7 mouse cellular contexts compared by ENCODE assay signal in the genomic region with DNA sequence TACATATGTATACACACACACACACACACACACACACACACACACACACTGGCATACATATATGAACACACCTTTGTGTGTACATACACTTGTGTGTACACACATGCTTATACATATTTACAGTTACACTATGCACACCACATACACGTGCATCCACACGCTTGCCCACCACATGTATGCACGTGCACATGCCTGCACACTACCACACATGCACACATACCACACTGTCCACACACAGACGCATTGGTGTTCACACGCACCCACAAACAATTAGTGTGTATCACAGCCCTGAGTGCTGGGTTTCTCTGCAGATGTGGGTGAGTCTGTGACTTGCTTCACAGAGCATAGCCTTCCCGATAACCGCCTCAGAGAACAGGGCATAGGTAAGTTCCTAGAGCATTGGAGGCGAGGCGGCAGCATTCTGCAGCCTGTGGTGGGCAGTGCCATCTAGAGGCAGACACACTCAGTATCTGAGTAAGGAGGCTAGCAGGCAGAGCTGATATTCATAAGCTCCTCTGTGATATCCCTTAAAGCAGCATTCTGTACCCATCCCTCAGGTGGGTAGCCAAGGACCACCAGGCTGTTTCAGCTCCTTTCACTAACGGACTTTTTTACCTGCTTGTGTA. TPM values are rescaled to one million over a fixed set of nuclear protein-coding genes. Genes with fewer than 3 reads are reported as not detected.
DNase-seq lines count a peak whose midpoint lies in the region; ATAC-seq and TF ChIP-seq lines count a peak whose summit lies in the region.

No protein-coding gene starts in this region.

- TF ChIP-seq EP300 in stomach, postnatal 0 days (optimal IDR thresholded peaks at IDR 0.05) = no peak

- H3K36me3 ChIP-seq in stomach, postnatal 0 days (ENCODE audit: control insufficient read depth, insufficient read depth, low read length) = no peaks in the 10 kb centered on the region

- no peak overlapping the region for H3K9ac ChIP-seq in stomach, postnatal 0 days (ENCODE audit: low read length)

- no peak for TF ChIP-seq POLR2A in lung, adult 2 months (IDR thresholded peaks at IDR 0.05; ENCODE audit: borderline replicate concordance, extremely low read depth, low read depth, low read length)
- TF ChIP-seq POLR2A in brain, embryonic 14.5 days (IDR thresholded peaks at IDR 0.05; ENCODE audit: borderline replicate concordance, extremely low read depth, insufficient read depth, insufficient read length, poor library complexity, severe bottlenecking) = no peak

- H3K4me3 ChIP-seq in lung, adult 2 months (replicated peaks; ENCODE audit: extremely low read depth, low read depth, low read length) = no peak overlapping the region
- H3K4me3 ChIP-seq in stomach, postnatal 0 days (ENCODE audit: low read depth, low read length) = no peak overlapping the region

- no peak for ATAC-seq in stomach, postnatal 0 days (ENCODE audit: low FRiP score, low TSS enrichment)

- H3K9me3 ChIP-seq in stomach, postnatal 0 days (ENCODE audit: control insufficient read depth, low read length) = no peaks in the 10 kb centered on the region

- peak; percentile 31; the same call in 1 of the 2 replicates for TF ChIP-seq CTCF in lung, adult 2 months (IDR thresholded peaks at IDR 0.05; ENCODE audit: insufficient read depth, low read length)
- peak; percentile 87 for TF ChIP-seq CTCF in brain, embryonic 14.5 days (IDR thresholded peaks at IDR 0.05; ENCODE audit: borderline replicate concordance, extremely low read depth, insufficient read depth, insufficient read length)
- peak; percentile 79 for TF ChIP-seq CTCF in stomach, postnatal 0 days (IDR thresholded peaks at IDR 0.05; ENCODE audit: low read depth)

- intact Hi-C loops in left cerebral cortex, postnatal 10 days (cut with DNase I) = no loop called here

- no peak for DNase-seq in lung, adult 2 months
- no peak for DNase-seq in lung, postnatal 25 days (ENCODE audit: low spot score)
- peak; percentile 81 for DNase-seq in brain, embryonic 14.5 days (ENCODE audit: low read depth)
- peak; percentile 45 for DNase-seq in embryo, embryonic 11 days
- DNase-seq in left cerebral cortex, postnatal 10 days (ENCODE audit: extremely low spot score in 1 of 2, low spot score in 2 of 2) = peak; percentile 29 to 56
- DNase-seq in stomach, postnatal 0 days (ENCODE audit: low spot score) = peak; percentile 41
- no peak for DNase-seq in gastrocnemius, adult 8-10 months (ENCODE audit: low spot score in 2 of 2)

- H3K27me3 ChIP-seq in stomach, postnatal 0 days (ENCODE audit: control insufficient read depth, insufficient read depth, low read length) = no peaks in the 10 kb centered on the region

- no peak overlapping the region for H3K4me2 ChIP-seq in stomach, postnatal 0 days (replicated peaks; ENCODE audit: low read depth)

- H3K27ac ChIP-seq in stomach, postnatal 0 days (replicated peaks) = no peak overlapping the region

- 65% methylated on average over 10 of the region's 10 CpGs for WGBS in lung, adult 2 months
- WGBS in stomach, postnatal 0 days = 66% methylated on average over 10 of the region's 10 CpGs

- no peaks in the 10 kb centered on the region for H3K4me1 ChIP-seq in lung, adult 2 months (ENCODE audit: control insufficient read depth, insufficient read depth, low read length)
- no peaks in the 10 kb centered on the region for H3K4me1 ChIP-seq in stomach, postnatal 0 days (replicated peaks; ENCODE audit: control insufficient read depth, insufficient read depth)

RNA-seq across cellular contexts. Expression of gene Kndc1, which starts 17.2 kb away (rescaled TPM):
- 4.8 and 5.6 TPM in 2 replicates for polyA plus RNA-seq in lung, adult 2 months (2012; rRNA removed)
- polyA plus RNA-seq in brain, embryonic 14.5 days (2012; rRNA removed) = 17.0 and 33.3 TPM in 2 replicates
- 10 to 100 TPM; 37.6 to 42.2 TPM for total RNA-seq in left cerebral cortex, postnatal 10 days (2021)
- 0.05 and 0.18 TPM in 2 replicates for polyA plus RNA-seq in stomach, postnatal 0 days (2015; fragmentation: Nextera tagmentation; extraction: Ambion mirVana)
- total RNA-seq in gastrocnemius, adult 8-10 months (2022) = under 1 TPM in 1 of 4 experiments, not detected in 3; 0.07 TPM

RNA-seq across cellular contexts. Expression of gene Adgra1, which starts 43.3 kb away (rescaled TPM):
- polyA plus RNA-seq in lung, adult 2 months (2012; rRNA removed) = 0.09 and 0.12 TPM in 2 replicates
- 6.7 and 13.4 TPM in 2 replicates for polyA plus RNA-seq in brain, embryonic 14.5 days (2012; rRNA removed)
- total RNA-seq in left cerebral cortex, postnatal 10 days (2021) = 10 to 100 TPM; 49.9 to 52.3 TPM
- polyA plus RNA-seq in stomach, postnatal 0 days (2015; fragmentation: Nextera tagmentation; extraction: Ambion mirVana) = 0.55 and 1.1 TPM in 2 replicates
- total RNA-seq in gastrocnemius, adult 8-10 months (2022) = not detected

Comparison
In these comparisons a context has a peak if more than half of its experiments do, and no peak if none do; other contexts are left out.
1. DNase-seq: peak in brain, embryonic 14.5 days (single experiment), embryo, embryonic 11 days (single experiment), left cerebral cortex, postnatal 10 days (2 of 2) and stomach, postnatal 0 days (single experiment); none in lung, adult 2 months (single experiment), lung, postnatal 25 days (single experiment) and gastrocnemius, adult 8-10 months (0 of 2).
2. CTCF ChIP-seq: peak in every context shown above with its lines; median percentile 87 in brain, embryonic 14.5 days; 79 in stomach, postnatal 0 days; 31 in lung, adult 2 months.